Mouse (Mus musculus): ENCODE data around the gene Cblc. TPM values are rescaled to one million over a fixed set of nuclear protein-coding genes. Genes with fewer than 3 reads are reported as not detected.

The Cblc gene
- polyA plus RNA-seq, 1 experiment: not detected

- Histone ChIP-seq H3K4me3 (ENCODE audit: insufficient read depth, low read length) (no peak overlapping the region), H3K27ac (ENCODE audit: insufficient read depth, low read length) (no peak overlapping the region), H3K4me1 (ENCODE audit: control insufficient read depth, insufficient read depth, low read length) (no peaks in the 10 kb centered on the region)
- no peak for TF ChIP-seq POLR2A (IDR thresholded peaks at IDR 0.05; ENCODE audit: low read depth, low read length)
- no peak for TF ChIP-seq CTCF (IDR thresholded peaks at IDR 0.05; ENCODE audit: borderline replicate concordance, insufficient read depth, low read length)
Measured at GRCm38 (mm10) chr7:19740269-19740668, 56.3 kb downstream of the Cblc start.

- Histone ChIP-seq H3K27ac (ENCODE audit: insufficient read depth, low read length) (no peak overlapping the region), H3K4me3 (ENCODE audit: insufficient read depth, low read length) (no peak overlapping the region), H3K4me1 (ENCODE audit: control insufficient read depth, insufficient read depth, low read length) (no peaks in the 10 kb centered on the region)
- TF ChIP-seq CTCF (IDR thresholded peaks at IDR 0.05; ENCODE audit: borderline replicate concordance, insufficient read depth, low read length) (no peak), POLR2A (IDR thresholded peaks at IDR 0.05; ENCODE audit: low read depth, low read length) (no peak)
Measured at GRCm38 (mm10) chr7:19738771-19739170, 57.8 kb downstream of the Cblc start.

- Histone ChIP-seq H3K27ac (ENCODE audit: insufficient read depth, low read length) (no peak overlapping the region), H3K4me3 (ENCODE audit: insufficient read depth, low read length) (no peak overlapping the region), H3K4me1 (ENCODE audit: control insufficient read depth, insufficient read depth, low read length) (no peaks in the 10 kb centered on the region)
- TF ChIP-seq POLR2A (IDR thresholded peaks at IDR 0.05; ENCODE audit: low read depth, low read length): no peak
- 0 out of 2 replicates have a peak, but pooled peaks have one; percentile 2 for TF ChIP-seq CTCF (IDR thresholded peaks at IDR 0.05; ENCODE audit: borderline replicate concordance, insufficient read depth, low read length)
Measured at GRCm38 (mm10) chr7:19736389-19737057, 60.1 kb downstream of the Cblc start.

- TF ChIP-seq CTCF (IDR thresholded peaks at IDR 0.05; ENCODE audit: borderline replicate concordance, insufficient read depth, low read length) (no peak), POLR2A (IDR thresholded peaks at IDR 0.05; ENCODE audit: low read depth, low read length) (no peak)
- no peak overlapping the region for H3K4me3 ChIP-seq (ENCODE audit: insufficient read depth, low read length)
- no peak overlapping the region for H3K27ac ChIP-seq (ENCODE audit: insufficient read depth, low read length)
- no peaks in the 10 kb centered on the region for H3K4me1 ChIP-seq (ENCODE audit: control insufficient read depth, insufficient read depth, low read length)
Measured at GRCm38 (mm10) chr7:19734178-19734666, 62.4 kb downstream of the Cblc start.

Other genes starting within 250 kb of the Cblc start
- 25.3 and 27.7 TPM in 2 replicates for gene Ppp1r37, start 233.7 kb downstream of the Cblc start, polyA plus RNA-seq (2011; ENCODE audit: insufficient read length, low read depth, missing spikeins)
- gene Zfp296, start 219.5 kb downstream of the Cblc start, polyA plus RNA-seq (2011; ENCODE audit: insufficient read length, low read depth, missing spikeins): 1.5 and 1.8 TPM in 2 replicates
- gene Gemin7, start 219.2 kb downstream of the Cblc start, polyA plus RNA-seq (2011; ENCODE audit: insufficient read length, low read depth, missing spikeins): 52.6 and 65.2 TPM in 2 replicates
- 32.4 and 38.1 TPM in 2 replicates for gene Clasrp, start 192.3 kb downstream of the Cblc start, polyA plus RNA-seq (2011; ENCODE audit: insufficient read length, low read depth, missing spikeins)
- 15.4 and 17.9 TPM in 2 replicates for gene Relb, start 167.4 kb downstream of the Cblc start, polyA plus RNA-seq (2011; ENCODE audit: insufficient read length, low read depth, missing spikeins)
- 116 and 124 TPM in 2 replicates for gene Clptm1, start 131.8 kb downstream of the Cblc start, polyA plus RNA-seq (2011; ENCODE audit: insufficient read length, low read depth, missing spikeins)
- not detected in 2 replicates for gene Apoc2, start 118.9 kb downstream of the Cblc start, polyA plus RNA-seq (2011; ENCODE audit: insufficient read length, low read depth, missing spikeins)
- gene Gm44805, start 115.4 kb downstream of the Cblc start, polyA plus RNA-seq (2011; ENCODE audit: insufficient read length, low read depth, missing spikeins): not detected in 2 replicates
- not detected in 2 replicates for gene Apoc4, start 115.3 kb downstream of the Cblc start, polyA plus RNA-seq (2011; ENCODE audit: insufficient read length, low read depth, missing spikeins)
- not detected in 2 replicates for gene Apoc1, start 104.1 kb downstream of the Cblc start, polyA plus RNA-seq (2011; ENCODE audit: insufficient read length, low read depth, missing spikeins)
- gene Apoe, start 97.6 kb downstream of the Cblc start, polyA plus RNA-seq (2011; ENCODE audit: insufficient read length, low read depth, missing spikeins): 8.5 and 34.9 TPM in 2 replicates
- 38.1 and 51.3 TPM in 2 replicates for gene Tomm40, start 81.4 kb downstream of the Cblc start, polyA plus RNA-seq (2011; ENCODE audit: insufficient read length, low read depth, missing spikeins)
- 39.7 and 45.3 TPM in 2 replicates for gene Nectin2, start 46.3 kb downstream of the Cblc start, polyA plus RNA-seq (2011; ENCODE audit: insufficient read length, low read depth, missing spikeins)
- gene Bcam, start 25.8 kb downstream of the Cblc start, polyA plus RNA-seq (2011; ENCODE audit: insufficient read length, low read depth, missing spikeins): 2.1 and 2.5 TPM in 2 replicates
- 24.1 and 37.9 TPM in 2 replicates for gene Bcl3, start 26.0 kb upstream of the Cblc start, polyA plus RNA-seq (2011; ENCODE audit: insufficient read length, low read depth, missing spikeins)
- not detected in 2 replicates for gene Gm19345, start 55.2 kb upstream of the Cblc start, polyA plus RNA-seq (2011; ENCODE audit: insufficient read length, low read depth, missing spikeins)
- gene Ceacam16, start 64.5 kb upstream of the Cblc start, polyA plus RNA-seq (2011; ENCODE audit: insufficient read length, low read depth, missing spikeins): not detected in 2 replicates
- gene Ceacam19, start 91.2 kb upstream of the Cblc start, polyA plus RNA-seq (2011; ENCODE audit: insufficient read length, low read depth, missing spikeins): not detected in 2 replicates
- 54.1 and 65.0 TPM in 2 replicates for gene Pvr, start 124.4 kb upstream of the Cblc start, polyA plus RNA-seq (2011; ENCODE audit: insufficient read length, low read depth, missing spikeins)
- not detected in 2 replicates for gene Igsf23, start 153.9 kb upstream of the Cblc start, polyA plus RNA-seq (2011; ENCODE audit: insufficient read length, low read depth, missing spikeins)
- gene Ceacam20, start 168.6 kb upstream of the Cblc start, polyA plus RNA-seq (2011; ENCODE audit: insufficient read length, low read depth, missing spikeins): not detected in 2 replicates
- not detected in 2 replicates for gene Nlrp9b, start 194.7 kb upstream of the Cblc start, polyA plus RNA-seq (2011; ENCODE audit: insufficient read length, low read depth, missing spikeins)

All from embryonic fibroblast, embryonic 13.5 days (primary cell).